Mouse (Mus musculus) stomach, embryonic 14.5 days (tissue): ENCODE data around the gene Insr. TPM values are rescaled to one million over a fixed set of nuclear protein-coding genes. Genes with fewer than 3 reads are reported as not detected.
"Not testable (repeated sequence)": the region's sequence is repeated elsewhere in the genome, so short reads cannot be mapped to it uniquely, and the experiment has no call there.

ENCODE experiments used
- ATAC-seq: fragments of 200-750 bp; cut with Nextera tagmentation; 2 replicates; pipeline ENCODE4 v1.8.0; 2017; ENCODE audit warnings: low read depth, moderate TSS enrichment; ENCODE audit not compliant: insufficient number of reproducible peaks, insufficient read depth, low FRiP score
- H3K27ac ChIP-seq: fragments of 300-500 bp; sonication (generic); 2 replicates; pipeline ENCODE4 v1.5.1; 2014; ENCODE audit warnings: mild to moderate bottlenecking, low read length, moderate library complexity, mixed read lengths
- H3K27me3 ChIP-seq: fragments of 300-500 bp; sonication (generic); 2 replicates; pipeline ENCODE4 v1.6.1; 2014; ENCODE audit warnings: low read length, control low read depth, mixed read lengths; ENCODE audit not compliant: control insufficient read depth, insufficient read depth
- H3K36me3 ChIP-seq: fragments of 300-500 bp; sonication (generic); 2 replicates; pipeline ENCODE4 v1.6.1; 2014; ENCODE audit warnings: mild to moderate bottlenecking, control low read depth, low read length, moderate library complexity, mixed read lengths; ENCODE audit not compliant: control insufficient read depth, insufficient read depth
- H3K4me1 ChIP-seq: fragments of 300-500 bp; sonication (generic); 2 replicates; pipeline ENCODE4 v1.6.1; 2014; ENCODE audit warnings: low read length, control low read depth, mixed read lengths; ENCODE audit not compliant: control insufficient read depth, insufficient read depth
- H3K4me2 ChIP-seq: fragments of 300-500 bp; sonication (generic); replicated peaks from 2 replicates; pipeline ENCODE4 v1.6.1; 2014; ENCODE audit warnings: low read depth, low read length, control low read depth
- H3K4me3 ChIP-seq: fragments of 300-500 bp; sonication (generic); 2 replicates; pipeline ENCODE4 v1.5.1; 2014; ENCODE audit warnings: low read depth, low read length, control low read depth
- H3K9ac ChIP-seq: fragments of 300-500 bp; sonication (generic); replicated peaks from 2 replicates; pipeline ENCODE4 v1.6.1; 2014; ENCODE audit warnings: low read depth, mild to moderate bottlenecking, control low read depth, low read length, moderate library complexity, mixed read lengths
- H3K9me3 ChIP-seq: fragments of 300-500 bp; sonication (generic); 2 replicates; pipeline ENCODE4 v1.6.1; 2016; ENCODE audit warnings: low read depth, low read length, control low read depth; ENCODE audit not compliant: control insufficient read depth
- whole genome bisulfite sequencing: fragments of 180-500 bp; shearing (Covaris S2); extraction: QIAGEN DNeasy Blood & Tissue Kit; methylation state at CpG from one replicate; pipeline ENCODE4 v1.1.7; 2014; 5-methylcytosine and 5-hydroxymethylcytosine counted together
- polyA plus RNA-seq: library from polyadenylated mRNA; unstranded; fragments of >200 nt; fragmentation: Nextera tagmentation; extraction: Ambion mirVana; gene quantifications from 2 replicates; pipeline ENCODE4 v1.2.1, GENCODE M21; 2014

Insr gene
- polyA plus RNA-seq, 1 experiment from 2014 or later, result 40.8 TPM

- 84% methylated on average over 9 of the region's 9 CpGs for WGBS
- no peak overlapping the region for H3K4me3 ChIP-seq
- no peaks in the 10 kb centered on the region for H3K9me3 ChIP-seq
- no peak overlapping the region for H3K27ac ChIP-seq
- H3K27me3 ChIP-seq, result no peaks in the 10 kb centered on the region
- ATAC-seq, result no peak
- peaks cover 6% of the 10 kb centered on the region; the same call in 1 of the 2 replicates for H3K4me1 ChIP-seq
- no peak overlapping the region for H3K4me2 ChIP-seq
- H3K9ac ChIP-seq, result no peak overlapping the region
- peaks cover 3% of the 10 kb centered on the region; the same call in 1 of the 2 replicates for H3K36me3 ChIP-seq
These were observed 68.0 kb downstream of the Insr start for GRCm38 (mm10) chr8:3211456-3211855.

GRCm38 (mm10) chr8:3209960-3210359 lies 69.5 kb downstream of the Insr start:
- H3K4me2 ChIP-seq, result no peak overlapping the region
- 90% methylated on average over 3 of the region's 3 CpGs for WGBS
- peaks cover under 1% of the 10 kb centered on the region; the same call in 1 of the 2 replicates for H3K4me1 ChIP-seq
- no peaks in the 10 kb centered on the region for H3K9me3 ChIP-seq
- no peaks in the 10 kb centered on the region for H3K27me3 ChIP-seq
- no peak overlapping the region for H3K9ac ChIP-seq
- H3K27ac ChIP-seq, result no peak overlapping the region
- peaks cover 3% of the 10 kb centered on the region; the same call in 1 of the 2 replicates for H3K36me3 ChIP-seq
- no peak for ATAC-seq
- no peak overlapping the region for H3K4me3 ChIP-seq

GRCm38 (mm10) chr8:3209268-3209667 lies 70.1 kb downstream of the Insr start:
- WGBS, result 28% methylated on average over 3 of the region's 3 CpGs
- no peaks in the 10 kb centered on the region for H3K27me3 ChIP-seq
- no peak; the same call in 1 of the 2 replicates for ATAC-seq
- H3K4me3 ChIP-seq, result no peak overlapping the region
- no peak overlapping the region for H3K9ac ChIP-seq
- H3K4me2 ChIP-seq, result no peak overlapping the region
- no peaks in the 10 kb centered on the region for H3K4me1 ChIP-seq
- no peaks in the 10 kb centered on the region for H3K9me3 ChIP-seq
- no peak overlapping the region for H3K27ac ChIP-seq
- peaks cover 6% of the 10 kb centered on the region; the same call in 1 of the 2 replicates for H3K36me3 ChIP-seq

- no peak for ATAC-seq
- no peak overlapping the region for H3K4me3 ChIP-seq
- no peak overlapping the region for H3K4me2 ChIP-seq
- H3K9ac ChIP-seq, result no peak overlapping the region
- no peaks in the 10 kb centered on the region for H3K9me3 ChIP-seq
- H3K4me1 ChIP-seq, result no peaks in the 10 kb centered on the region
- no peaks in the 10 kb centered on the region for H3K27me3 ChIP-seq
- H3K36me3 ChIP-seq, result peaks cover 6% of the 10 kb centered on the region; the same call in 1 of the 2 replicates
- H3K27ac ChIP-seq, result no peak overlapping the region
These were observed 70.7 kb downstream of the Insr start for GRCm38 (mm10) chr8:3208729-3209128.

GRCm38 (mm10) chr8:3204758-3205443 lies 74.5 kb downstream of the Insr start:
- Histone ChIP-seq H3K27me3 (no peaks in the 10 kb centered on the region), H3K36me3 (peaks cover 13% of the 10 kb centered on the region; the same call in 1 of the 2 replicates), H3K9ac (no peak overlapping the region), H3K4me3 (no peak overlapping the region), H3K27ac (no peak overlapping the region), H3K9me3 (no peaks in the 10 kb centered on the region), H3K4me2 (no peak overlapping the region), H3K4me1 (no peaks in the 10 kb centered on the region)
- WGBS, result 86% methylated on average over 3 of the region's 3 CpGs
- ATAC-seq, result no peak

- Histone ChIP-seq H3K4me3 (no peak overlapping the region), H3K4me2 (no peak overlapping the region), H3K9me3 (no peaks in the 10 kb centered on the region), H3K4me1 (no peaks in the 10 kb centered on the region), H3K9ac (no peak overlapping the region), H3K27ac (no peak overlapping the region), H3K36me3 (peaks cover 13% of the 10 kb centered on the region; the same call in 1 of the 2 replicates), H3K27me3 (no peaks in the 10 kb centered on the region)
- 94% methylated on average over 7 of the region's 7 CpGs for WGBS
- ATAC-seq, result no peak
These were observed 76.6 kb downstream of the Insr start for GRCm38 (mm10) chr8:3202792-3203191.

- H3K27me3 ChIP-seq, H3K4me1 ChIP-seq, ATAC-seq, H3K27ac ChIP-seq, H3K4me3 ChIP-seq, H3K4me2 ChIP-seq, H3K9ac ChIP-seq, H3K9me3 ChIP-seq: not testable (repeated sequence)
- H3K36me3 ChIP-seq, result peaks cover 39% of the 10 kb centered on the region
These were observed 85.1 kb downstream of the Insr start for GRCm38 (mm10) chr8:3194297-3194696.

GRCm38 (mm10) chr8:3191006-3191405 lies 88.4 kb downstream of the Insr start:
- no peak overlapping the region for H3K4me3 ChIP-seq
- H3K27me3 ChIP-seq, result no peaks in the 10 kb centered on the region
- ATAC-seq, result no peak
- H3K27ac ChIP-seq, result no peak overlapping the region
- H3K36me3 ChIP-seq, result peaks cover 41% of the 10 kb centered on the region
- H3K4me1 ChIP-seq, result no peaks in the 10 kb centered on the region
- H3K9me3 ChIP-seq, result no peaks in the 10 kb centered on the region; the same call in 1 of the 2 replicates
- no peak overlapping the region for H3K4me2 ChIP-seq
- no peak overlapping the region for H3K9ac ChIP-seq

- WGBS, result 73% methylated on average over 1 of the region's 1 CpGs
- H3K9me3 ChIP-seq, result no peaks in the 10 kb centered on the region
- no peaks in the 10 kb centered on the region for H3K4me1 ChIP-seq
- no peak overlapping the region for H3K27ac ChIP-seq
- H3K4me3 ChIP-seq, result no peak overlapping the region
- H3K27me3 ChIP-seq, result no peaks in the 10 kb centered on the region
- H3K4me2 ChIP-seq, result no peak overlapping the region
- no peak overlapping the region for H3K9ac ChIP-seq
- H3K36me3 ChIP-seq, result peaks cover 16% of the 10 kb centered on the region; the same call in 1 of the 2 replicates
- no peak for ATAC-seq
These were observed 92.0 kb downstream of the Insr start for GRCm38 (mm10) chr8:3187456-3187855.
